Mouse (Mus musculus) right cerebral cortex, postnatal 4 days (tissue): ENCODE data around the gene Dgat2l6.

Source experiments
- DNase-seq: peaks from one replicate; pipeline ENCODE4 v3.0.0-alpha.2; 2022

Dgat2l6 gene

DNA sequence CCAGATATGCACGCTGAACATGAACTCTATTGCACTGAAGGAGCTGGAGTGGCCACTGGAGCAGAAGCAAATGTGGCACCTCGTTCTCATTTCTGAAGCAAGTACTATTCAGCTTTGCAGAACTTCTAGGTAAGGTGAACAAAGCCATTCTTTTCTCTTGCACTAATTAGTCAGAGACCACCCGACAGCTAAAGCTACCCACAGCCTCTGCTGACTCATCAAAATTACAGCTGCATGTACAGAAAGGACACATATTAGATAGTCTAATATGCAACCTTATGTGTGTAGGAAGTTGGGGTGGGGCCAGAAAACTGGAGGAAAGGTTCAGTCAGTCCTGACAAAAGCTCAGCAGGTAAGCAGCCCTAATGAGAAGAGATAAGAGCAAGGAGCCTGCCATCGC is at the start of gene Dgat2l6:
Dgat2l6 (plus strand) TSS at position 368 of the 400 bp plus-strand sequence.
- no peak for DNase-seq

GRCm38 (mm10) chrX:100475569-100476223 is 48.9 kb upstream of the Dgat2l6 start:
- DNase-seq, result no peak

- peak; percentile 24 for DNase-seq
Measured at GRCm38 (mm10) chrX:100480317-100480716, 44.3 kb upstream of the Dgat2l6 start.

DNA sequence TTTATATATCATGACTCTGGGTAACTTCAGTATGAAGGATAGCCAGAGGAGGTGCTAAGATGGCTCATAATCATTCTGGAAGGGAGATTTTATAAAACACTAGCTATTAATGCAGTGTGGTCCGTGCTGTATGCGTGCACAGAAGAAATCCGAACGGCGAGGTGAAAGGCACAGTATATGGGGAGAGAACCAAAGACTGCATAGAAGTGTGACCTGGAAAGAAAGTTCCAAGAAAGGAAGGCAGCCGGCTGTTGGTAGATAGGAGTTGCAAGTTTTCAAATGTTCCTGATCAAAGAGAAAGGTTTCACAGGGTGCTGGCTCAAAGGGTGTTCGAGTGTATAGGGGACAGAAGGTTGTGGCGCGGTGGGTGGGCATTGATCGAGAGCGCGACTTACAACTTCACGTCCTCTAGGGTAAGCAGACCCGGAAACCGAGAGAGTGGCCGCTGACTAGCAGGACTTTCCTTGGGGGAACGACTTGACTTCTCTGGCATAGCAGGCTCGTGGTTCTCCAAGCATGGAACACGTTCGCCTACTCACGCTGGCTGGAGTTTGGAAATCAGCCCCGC is 31.1 kb upstream of the Dgat2l6 start:
- DNase-seq, result no peak

DNA sequence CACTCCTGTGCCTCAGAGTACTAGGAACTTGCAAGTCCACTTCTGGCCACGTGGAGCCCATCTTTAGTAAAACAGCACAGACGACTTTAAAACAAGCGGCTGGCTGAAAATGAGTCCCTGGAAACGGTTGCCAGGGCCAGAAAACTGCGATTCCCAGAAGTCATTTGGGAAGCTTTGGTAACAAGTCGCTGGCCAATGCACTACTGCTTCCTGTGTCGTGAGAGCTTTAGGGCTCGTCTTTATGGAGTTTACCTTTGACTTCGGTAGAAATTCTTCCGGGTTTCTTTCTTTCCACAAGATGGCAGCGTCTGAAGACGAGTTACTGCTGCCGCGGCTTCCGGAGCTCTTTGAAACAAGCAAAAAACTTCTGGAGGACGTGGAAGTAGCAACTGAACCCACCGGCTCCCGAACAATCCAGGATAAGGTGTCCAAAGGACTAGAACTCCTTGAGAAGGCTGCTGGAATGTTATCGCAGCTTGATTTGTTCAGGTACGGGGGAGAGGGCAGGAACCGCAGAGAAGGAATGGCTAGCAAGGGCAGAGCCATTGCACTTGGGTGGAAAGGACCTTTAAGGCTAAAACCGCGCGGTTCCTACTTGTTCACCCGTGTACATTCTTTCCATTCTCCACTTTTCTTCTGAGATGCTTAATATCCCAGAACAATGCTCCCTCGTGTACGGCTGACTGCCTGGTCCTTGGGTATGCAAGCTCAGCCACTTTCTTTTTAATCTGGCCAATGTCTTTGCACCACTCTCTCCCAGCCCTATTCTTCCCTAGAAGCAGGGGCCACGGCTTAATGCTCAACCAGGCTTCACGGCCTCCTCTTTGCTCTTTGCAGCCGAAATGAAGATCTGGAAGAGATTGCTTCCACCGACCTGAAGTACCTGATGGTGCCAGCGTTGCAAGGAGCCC is 30.3 kb upstream of the Dgat2l6 start, which contains the start of gene Igbp1:
Igbp1 (plus strand) TSS at position 224 of the 911 bp plus-strand sequence.
- DNase-seq, result peak; percentile 62

DNA sequence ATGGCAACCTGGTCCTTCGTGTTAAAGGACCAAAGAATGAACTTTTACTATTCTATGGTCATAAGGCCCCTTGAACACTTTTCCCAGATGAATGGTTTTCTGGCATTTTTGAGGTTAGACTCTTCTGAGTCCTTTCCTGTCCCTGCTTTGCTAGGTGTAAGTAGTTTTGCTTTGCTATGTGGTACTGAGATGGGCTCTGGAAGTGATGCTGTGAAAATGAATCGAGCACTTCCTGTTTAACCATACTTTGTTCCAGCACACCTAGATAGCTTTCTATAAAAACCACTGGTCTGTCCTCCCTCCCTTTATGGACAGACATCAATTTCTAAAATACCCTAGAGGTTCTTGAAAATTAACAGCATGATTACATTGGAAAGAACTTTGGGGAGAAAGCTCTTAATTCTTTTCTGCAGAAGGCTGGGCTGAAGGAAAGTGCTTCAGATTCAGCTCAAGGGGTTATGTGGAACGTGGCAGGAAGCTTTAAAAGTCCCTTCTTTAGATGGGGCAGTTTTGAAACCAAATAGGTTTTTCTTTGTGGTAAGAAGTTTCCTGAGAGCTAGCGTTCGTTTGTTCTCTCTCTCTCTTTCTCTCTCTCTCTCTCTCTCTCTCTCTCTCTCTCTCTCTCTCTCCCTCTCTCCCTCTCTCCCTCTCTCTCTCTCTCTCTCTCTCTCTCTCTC is 20.3 kb upstream of the Dgat2l6 start:
- DNase-seq, result no peak

- no peak for DNase-seq
Measured at GRCm38 (mm10) chrX:100508164-100508563, 16.5 kb upstream of the Dgat2l6 start.

DNA sequence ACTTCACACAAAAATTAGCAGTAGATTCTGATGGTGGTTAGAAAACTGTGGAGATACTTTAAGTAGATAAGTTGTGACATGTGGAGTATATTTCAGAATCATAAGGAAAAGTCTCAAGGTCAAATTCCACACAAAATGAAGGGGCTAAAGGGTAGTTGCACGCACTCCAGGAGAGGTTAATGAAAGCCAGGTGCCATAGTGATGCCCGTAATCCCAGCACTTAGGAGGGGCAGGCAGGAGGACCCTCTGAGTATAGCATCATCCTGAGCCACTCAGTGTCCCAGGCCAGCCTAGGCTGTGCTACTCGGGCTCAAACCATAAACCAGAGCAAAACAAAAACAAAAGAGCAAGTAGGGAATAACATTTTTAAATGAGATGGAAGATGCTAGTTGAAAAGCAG is 14.7 kb upstream of the Dgat2l6 start:
- no peak for DNase-seq

DNA sequence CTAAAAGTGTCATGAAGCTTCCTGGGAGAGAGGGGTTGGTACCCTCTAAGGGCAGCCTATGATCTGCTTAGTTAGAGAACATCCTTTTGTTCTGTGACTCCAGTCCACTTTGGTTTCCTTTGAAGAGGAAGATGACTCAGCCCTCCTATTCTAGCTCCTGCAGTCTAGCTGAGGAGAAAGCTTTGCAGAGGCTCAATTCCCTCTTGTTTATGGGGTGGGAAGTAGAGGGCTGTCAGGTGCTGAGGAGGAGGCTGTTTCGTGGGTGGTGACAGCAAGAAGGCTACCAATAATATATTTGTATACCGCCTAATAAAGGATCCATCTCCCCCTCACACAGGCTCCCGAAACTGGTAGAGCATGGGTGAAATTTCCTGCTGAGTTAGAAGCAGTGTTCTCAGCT is 8.0 kb upstream of the Dgat2l6 start:
- no peak for DNase-seq

DNA sequence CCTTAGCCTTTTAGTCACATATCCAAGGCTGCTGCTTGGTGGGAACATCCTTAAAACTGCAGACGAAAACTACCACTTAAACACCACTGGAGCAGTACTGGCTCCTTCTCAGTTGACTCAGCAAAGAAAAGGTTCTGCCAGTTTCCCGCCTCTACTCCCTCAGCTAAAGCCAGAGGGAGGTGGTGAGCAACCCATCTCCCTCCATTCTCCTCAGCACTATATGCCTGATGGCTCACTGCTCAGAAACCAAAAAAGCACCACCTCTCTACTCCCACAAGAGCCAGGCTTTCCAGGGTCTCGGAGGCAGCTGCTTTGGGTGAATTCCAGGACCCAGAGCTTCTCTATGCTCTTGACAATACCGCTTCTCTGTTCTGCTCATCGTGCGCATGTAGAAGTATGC is 7.0 kb upstream of the Dgat2l6 start:
- DNase-seq, result no peak

GRCm38 (mm10) chrX:100518532-100518931 is 6.1 kb upstream of the Dgat2l6 start:
- DNase-seq, result no peak

- DNase-seq, result no peak
Measured at GRCm38 (mm10) chrX:100556026-100556425, 31.4 kb downstream of the Dgat2l6 start.

DNA sequence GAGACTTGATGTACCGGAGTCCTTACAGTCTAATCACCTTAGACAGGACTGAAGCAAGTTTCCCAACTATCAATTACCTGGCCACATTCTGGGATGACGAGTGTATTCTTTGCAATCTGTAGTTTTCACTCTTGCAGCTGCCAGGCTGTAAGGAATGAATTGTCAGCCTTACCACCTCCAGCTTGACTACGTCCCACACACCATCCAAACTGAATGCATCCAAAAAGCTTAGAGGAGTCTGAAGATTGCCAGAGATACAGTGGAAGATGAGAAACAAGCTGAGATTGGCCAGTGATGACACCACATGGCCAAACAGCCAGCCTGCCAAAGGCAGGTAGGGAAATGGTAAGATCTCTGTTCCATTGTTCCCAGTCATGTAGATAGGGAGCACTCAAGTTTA is 41.1 kb downstream of the Dgat2l6 start:
- no peak for DNase-seq

- no peak for DNase-seq
Measured at GRCm38 (mm10) chrX:100571951-100572350, 47.3 kb downstream of the Dgat2l6 start, which contains the start of gene Awat1. TSS of gene Awat1 (plus strand) at chrX:100572251.

DNA sequence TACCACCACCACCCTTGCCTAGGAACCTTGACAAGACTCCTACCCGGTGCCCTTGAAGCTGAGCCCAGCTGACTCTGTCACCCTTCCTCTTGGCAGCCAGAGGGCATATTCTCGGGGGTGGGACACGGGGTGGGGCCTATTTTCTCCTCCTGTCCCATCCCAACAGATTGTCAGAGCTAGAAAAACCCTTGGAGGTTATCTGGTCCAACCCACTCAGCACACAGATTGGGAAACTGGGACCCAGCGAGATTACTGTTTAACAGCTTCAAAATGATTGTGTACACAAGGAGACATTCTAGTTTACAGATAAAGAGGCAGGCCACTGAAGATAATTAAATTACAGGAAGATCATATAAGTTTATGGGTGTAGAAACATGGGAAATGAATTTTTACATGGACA is 70.2 kb downstream of the Dgat2l6 start, which contains the start of gene P2ry4:
P2ry4 (minus strand) TSS at position 79 of the 400 bp plus-strand sequence.
- no peak for DNase-seq
